Mouse (Mus musculus) erythroid progenitor cell, adult 5-6 weeks (primary cell): Measurements from ENCODE around the gene Zfp280c. TPM values are rescaled to one million over a fixed set of nuclear protein-coding genes. Genes with fewer than 3 reads are reported as not detected.

Experiments used
- ATAC-seq: replicated peaks from 2 replicates; pipeline ENCODE4 v1.8.0; 2016; ENCODE audit warnings: moderate number of reproducible peaks, mild to moderate bottlenecking, moderate TSS enrichment, inconsistent platforms; ENCODE audit not compliant: poor library complexity, low FRiP score, severe bottlenecking
- total RNA-seq, 2 experiments: library from RNA; stranded (forward) in 1 of 2; stranded (reverse) in 1 of 2; fragments of 150-400 nt in 1 of 2; fragments of 186-747, 209-891 nt in 1 of 2; gene quantifications; 2 replicates each; pipeline versions ENCODE4 v1.2.3 to v1.2.4; 2015 to 2017; ENCODE audit warnings: low replicate concordance in 2 of 2

The Zfp280c gene
- total RNA-seq, 2 experiments from 2014 or later, result 4.0 to 13.4 TPM

DNA sequence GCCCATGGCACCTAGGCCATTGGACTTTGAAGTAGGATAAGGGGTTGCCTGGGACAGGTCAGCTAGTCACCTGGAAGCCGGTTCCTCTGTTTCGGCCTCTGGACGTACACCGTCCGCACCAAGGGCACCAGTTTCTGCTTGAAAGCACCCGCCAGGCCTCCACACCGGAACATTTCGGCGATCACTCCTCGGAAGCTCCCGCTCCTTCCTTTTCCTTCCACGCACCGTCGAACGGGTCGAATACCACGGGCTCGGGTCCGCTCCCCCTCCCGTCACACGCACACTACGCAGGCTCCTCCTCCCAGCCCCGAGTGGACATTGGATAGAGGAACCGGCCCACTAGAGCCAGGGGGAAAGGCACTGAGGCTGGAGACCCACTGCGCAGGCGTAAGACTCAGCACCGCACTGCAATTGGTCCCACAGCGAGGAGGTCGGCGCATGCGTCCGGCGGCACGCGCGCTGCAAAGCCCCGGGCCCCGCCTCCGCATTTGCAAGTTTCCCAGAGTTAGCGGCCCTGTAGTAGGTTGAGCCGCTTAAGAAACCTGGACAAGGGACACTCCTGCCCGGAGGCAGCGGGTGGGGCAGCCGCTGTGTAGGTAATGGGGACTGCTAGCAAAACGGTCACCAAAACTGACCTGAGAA is 81.0 kb downstream of the Zfp280c start, which contains the start of gene Aifm1:
Aifm1 (minus strand) TSS at position 398 of the 642 bp plus-strand sequence.
- ATAC-seq, result peak; percentile 99

DNA sequence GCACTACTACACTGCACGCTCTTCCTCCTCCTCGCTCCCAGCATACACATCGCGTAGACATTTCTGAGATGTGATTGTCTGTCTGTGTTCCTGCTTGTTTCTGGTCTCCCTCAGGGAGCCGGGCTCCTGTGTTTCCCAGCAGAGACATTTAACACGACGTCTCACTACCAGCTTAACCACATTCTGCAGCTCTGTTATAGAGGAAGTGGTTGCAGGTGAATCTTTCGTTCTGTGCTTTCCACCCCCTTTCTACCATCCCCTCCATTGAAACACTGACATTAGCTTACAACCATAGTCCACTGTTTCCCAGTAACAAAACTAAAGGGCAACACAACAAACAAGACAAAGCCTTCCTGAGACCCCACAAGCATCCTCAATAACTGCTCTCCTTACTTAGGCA is 100.5 kb downstream of the Zfp280c start:
- ATAC-seq, result no peak

Other genes starting within 250 kb of the Zfp280c start
- 18.0 and 23.5 TPM in 2 replicates for gene Elf4, start 131.4 kb downstream of the Zfp280c start, total RNA-seq (2015; ENCODE audit: low replicate concordance)
- 5.1 and 10.3 TPM in 2 replicates for gene Elf4, start 131.4 kb downstream of the Zfp280c start, total RNA-seq (2017; ENCODE audit: low replicate concordance)
- gene Aifm1, start 80.9 kb downstream of the Zfp280c start, total RNA-seq (2015; ENCODE audit: low replicate concordance), result 23.4 and 33.5 TPM in 2 replicates
- gene Aifm1, start 80.9 kb downstream of the Zfp280c start, total RNA-seq (2017; ENCODE audit: low replicate concordance), result 15.8 and 31.9 TPM in 2 replicates
- gene Rab33a, start 75.2 kb downstream of the Zfp280c start, total RNA-seq (2015; ENCODE audit: low replicate concordance), result not detected in 2 replicates
- gene Rab33a, start 75.2 kb downstream of the Zfp280c start, total RNA-seq (2017; ENCODE audit: low replicate concordance), result not detected in 2 replicates
- 1.4 and 21.8 TPM in 2 replicates for gene Slc25a14, start 28.9 kb upstream of the Zfp280c start, total RNA-seq (2015; ENCODE audit: low replicate concordance)
- gene Slc25a14, start 28.9 kb upstream of the Zfp280c start, total RNA-seq (2017; ENCODE audit: low replicate concordance), result 8.8 TPM in 1 of 2 replicates, not detected in the other
- gene Gpr119, start 80.0 kb upstream of the Zfp280c start, total RNA-seq (2015; ENCODE audit: low replicate concordance), result not detected in 2 replicates
- not detected in 2 replicates for gene Gpr119, start 80.0 kb upstream of the Zfp280c start, total RNA-seq (2017; ENCODE audit: low replicate concordance)
- 22.0 and 41.1 TPM in 2 replicates for gene Rbmx2, start 100.5 kb upstream of the Zfp280c start, total RNA-seq (2015; ENCODE audit: low replicate concordance)
- gene Rbmx2, start 100.5 kb upstream of the Zfp280c start, total RNA-seq (2017; ENCODE audit: low replicate concordance), result 19.8 and 28.5 TPM in 2 replicates